Mouse (Mus musculus): ENCODE data around the gene Gm21775. TPM values are rescaled to one million over a fixed set of nuclear protein-coding genes. Genes with fewer than 3 reads are reported as not detected.
"Not testable (repeated sequence)": the region's sequence is repeated elsewhere in the genome, so short reads cannot be mapped to it uniquely, and the experiment has no call there.

Gm21775 gene
- not detected for total RNA-seq (2021)

GRCm38 (mm10) chrY:10553153-10553552 lies at the start of gene Gm21775:
TSS of gene Gm21775 (plus strand) at chrY:10553453.
- DNase-seq (ENCODE audit: low spot score); intact Hi-C loops (cut with DNase I): not testable (repeated sequence)

- DNase-seq (ENCODE audit: low spot score); intact Hi-C loops (cut with DNase I): not testable (repeated sequence)
Observed at GRCm38 (mm10) chrY:10535942-10536341, 17.3 kb upstream of the Gm21775 start, which contains the start of gene Gm20737. TSS of gene Gm20737 (minus strand) at chrY:10536042.

Other genes with a start within 250 kb of the Gm21775 start
- not detected for gene Gm20834, start 228.9 kb upstream of the Gm21775 start, total RNA-seq (2021)
- gene Gm28510, start 140.7 kb upstream of the Gm21775 start, total RNA-seq (2021) = not detected
- gene Gm20737, start 17.4 kb upstream of the Gm21775 start, total RNA-seq (2021) = not detected
- gene Gm21900, start 62.9 kb downstream of the Gm21775 start, total RNA-seq (2021) = not detected
- gene Gm20777, start 199.0 kb downstream of the Gm21775 start, total RNA-seq (2021) = not detected